Mouse (Mus musculus) midbrain, postnatal 0 days (tissue): ENCODE measurements around the gene Snn. TPM values are rescaled to one million over a fixed set of nuclear protein-coding genes. Genes with fewer than 3 reads are reported as not detected.

Source experiments
- ATAC-seq: fragments of 200-750 bp; cut with Nextera tagmentation; 2 replicates; pipeline ENCODE4 v1.8.0; 2017; ENCODE audit warnings: moderate number of reproducible peaks, mild to moderate bottlenecking, moderate TSS enrichment, moderate library complexity; ENCODE audit not compliant: low FRiP score
- DNase-seq: peaks from one replicate; pipeline ENCODE4 v3.0.0-alpha.2; 2015; ENCODE audit warnings: low spot score
- H3K27ac ChIP-seq: fragments of 300-500 bp; sonication (generic); 2 replicates; pipeline ENCODE4 v1.5.1; 2014; ENCODE audit warnings: low read depth, mild to moderate bottlenecking, low read length, mixed read lengths
- H3K27me3 ChIP-seq: fragments of 300-500 bp; sonication (generic); 2 replicates; pipeline ENCODE4 v1.6.1; 2014; ENCODE audit warnings: low read length, control low read depth, mixed read lengths; ENCODE audit not compliant: insufficient read depth
- H3K36me3 ChIP-seq: fragments of 300-500 bp; sonication (generic); 2 replicates; pipeline ENCODE4 v1.6.1; 2014; ENCODE audit warnings: low read length, control low read depth, mixed read lengths; ENCODE audit not compliant: insufficient read depth
- H3K4me1 ChIP-seq: fragments of 300-500 bp; sonication (generic); 2 replicates; pipeline ENCODE4 v1.6.1; 2014; ENCODE audit warnings: mild to moderate bottlenecking, control low read depth, antibody characterized with exemption, low read length, mixed read lengths; ENCODE audit not compliant: insufficient read depth
- H3K4me2 ChIP-seq: fragments of 300-500 bp; sonication (generic); 2 replicates; pipeline ENCODE4 v1.6.1; 2014; ENCODE audit warnings: low read depth, mild to moderate bottlenecking, low read length, mixed read lengths; ENCODE audit not compliant: poor library complexity, severe bottlenecking
- H3K4me3 ChIP-seq: fragments of 300-500 bp; sonication (generic); 2 replicates; pipeline ENCODE4 v1.5.1; 2014; ENCODE audit warnings: low read depth, mild to moderate bottlenecking, low read length, moderate library complexity
- H3K9ac ChIP-seq: fragments of 300-500 bp; sonication (generic); replicated peaks from 2 replicates; pipeline ENCODE4 v1.6.1; 2014; ENCODE audit warnings: mild to moderate bottlenecking, low read length, moderate library complexity, mixed read lengths; ENCODE audit not compliant: poor library complexity, severe bottlenecking
- H3K9me3 ChIP-seq: fragments of 300-500 bp; sonication (generic); 2 replicates; pipeline ENCODE4 v1.6.1; 2016; ENCODE audit warnings: low read length, control low read depth
- CTCF ChIP-seq: IDR thresholded peaks from 2 replicates; pipeline ENCODE4 v1.5.1; 2016; ENCODE audit warnings: antibody characterized with exemption, mild to moderate bottlenecking
- WGBS: fragments of 180-500 bp; shearing (Covaris S2); extraction: QIAGEN DNeasy Blood & Tissue Kit; methylation state at CpG from one replicate; pipeline ENCODE4 v1.1.7; 2014; 5-methylcytosine and 5-hydroxymethylcytosine counted together
- polyA plus RNA-seq: library from polyadenylated mRNA; unstranded; fragments of >200 nt; fragmentation: Nextera tagmentation; extraction: Ambion mirVana; gene quantifications from 2 replicates; pipeline ENCODE4 v1.2.1, GENCODE M21; 2015
- total RNA-seq: library from RNA; depleted of rRNA; stranded (reverse); fragments of >200 nt; gene quantifications from 2 replicates; pipeline ENCODE4 v1.2.3, GENCODE M21; 2014; rRNA removed

The Snn gene
- total and polyA plus RNA-seq, 2 experiments from 2014 or later = 122 to 241 TPM

GRCm38 (mm10) chr16:11124110-11124509, 63.4 kb downstream of the Snn start:
- Histone ChIP-seq H3K4me3 (no peak overlapping the region), H3K27ac (no peak overlapping the region), H3K27me3 (no peaks in the 10 kb centered on the region), H3K4me2 (no peak overlapping the region), H3K9me3 (no peaks in the 10 kb centered on the region), H3K36me3 (peaks cover 30% of the 10 kb centered on the region), H3K9ac (no peak overlapping the region), H3K4me1 (no peaks in the 10 kb centered on the region)
- WGBS = 97% methylated on average over 1 of the region's 1 CpGs
- no peak for ATAC-seq
- TF ChIP-seq CTCF = no peak
- DNase-seq = no peak

Other genes with a start within 250 kb of the Snn start
- not detected in 2 replicates for gene Gm11172, start 248.0 kb upstream of the Snn start, total RNA-seq
- not detected in 2 replicates for gene Gm11172, start 248.0 kb upstream of the Snn start, polyA plus RNA-seq
- 0.14 and 1.1 TPM in 2 replicates for gene Rmi2, start 225.9 kb upstream of the Snn start, total RNA-seq
- 0.22 and 0.25 TPM in 2 replicates for gene Rmi2, start 225.9 kb upstream of the Snn start, polyA plus RNA-seq
- gene Litaf, start 5.2 kb downstream of the Snn start, total RNA-seq = 19.0 and 22.4 TPM in 2 replicates
- gene Litaf, start 5.2 kb downstream of the Snn start, polyA plus RNA-seq = 20.5 and 20.7 TPM in 2 replicates
- gene Txndc11, start 73.7 kb downstream of the Snn start, total RNA-seq = 46.4 and 48.4 TPM in 2 replicates
- 25.4 and 30.5 TPM in 2 replicates for gene Txndc11, start 73.7 kb downstream of the Snn start, polyA plus RNA-seq
- 33.3 and 63.4 TPM in 2 replicates for gene Zc3h7a, start 115.4 kb downstream of the Snn start, total RNA-seq
- gene Zc3h7a, start 115.4 kb downstream of the Snn start, polyA plus RNA-seq = 35.6 and 40.9 TPM in 2 replicates
- 54.6 and 85.5 TPM in 2 replicates for gene Rsl1d1, start 142.4 kb downstream of the Snn start, total RNA-seq
- gene Rsl1d1, start 142.4 kb downstream of the Snn start, polyA plus RNA-seq = 124 and 140 TPM in 2 replicates
- 60.9 and 74.1 TPM in 2 replicates for gene Gspt1, start 193.4 kb downstream of the Snn start, total RNA-seq
- gene Gspt1, start 193.4 kb downstream of the Snn start, polyA plus RNA-seq = 36.4 and 39.0 TPM in 2 replicates